Mouse (Mus musculus): ENCODE results near the gene Krt32.

DNA sequence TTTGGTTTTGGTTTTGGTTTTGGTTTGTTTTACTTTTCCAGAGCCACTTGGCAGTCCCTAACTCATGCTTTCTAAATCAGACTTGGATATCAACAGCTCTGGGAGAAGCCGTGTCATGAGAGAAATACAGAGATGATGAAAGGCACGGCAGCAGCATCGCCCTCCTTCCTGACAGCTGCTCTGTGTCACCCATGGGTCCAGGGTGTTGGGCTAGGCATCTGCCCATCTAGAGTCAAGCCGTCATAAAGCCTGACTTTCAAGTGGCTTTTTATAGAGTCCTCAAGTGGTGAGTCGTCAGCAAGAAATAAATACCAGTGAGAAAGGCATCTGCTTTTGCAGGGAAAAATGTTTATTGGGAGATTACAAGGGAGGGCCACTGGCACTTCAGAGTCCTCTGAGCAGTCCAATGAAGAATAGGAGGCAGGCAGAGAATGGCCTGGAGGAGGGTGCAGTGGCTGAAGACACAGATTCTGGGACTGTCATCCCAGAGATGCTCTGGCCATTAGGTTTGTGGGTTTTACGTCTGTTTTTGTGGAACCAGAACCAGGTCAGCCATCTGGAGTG is 41.6 kb downstream of the Krt32 start:
- TF ChIP-seq CTCF (IDR thresholded peaks at IDR 0.05; ENCODE audit: extremely low read depth, insufficient read length, insufficient replicate concordance, low read depth, low read length) (no peak), POLR2A (IDR thresholded peaks at IDR 0.05; ENCODE audit: low read depth, low read length) (no peak)

Measured in small intestine, adult 2 months (tissue).